Mouse (Mus musculus): ENCODE results near the gene Ino80d.

- TF ChIP-seq GATA1 (IDR thresholded peaks at IDR 0.05; ENCODE audit: low read length) (no peak), TAL1 (IDR thresholded peaks at IDR 0.05; ENCODE audit: low read length) (no peak)
These were observed 57.1 kb downstream of the Ino80d start for GRCm38 (mm10) chr1:63057318-63057717.

Measured in erythroblast, embryonic 14.5 days (primary cell).